Mouse (Mus musculus) kidney, postnatal 36 days (tissue): ENCODE data around the gene Supt7l.

Experiments
- DNase-seq, 2 experiments: peaks; one replicate each; pipeline ENCODE4 v3.0.0; 2021 to 2022; ENCODE audit warnings: mixed read lengths in 2 of 2

The Supt7l gene

DNA sequence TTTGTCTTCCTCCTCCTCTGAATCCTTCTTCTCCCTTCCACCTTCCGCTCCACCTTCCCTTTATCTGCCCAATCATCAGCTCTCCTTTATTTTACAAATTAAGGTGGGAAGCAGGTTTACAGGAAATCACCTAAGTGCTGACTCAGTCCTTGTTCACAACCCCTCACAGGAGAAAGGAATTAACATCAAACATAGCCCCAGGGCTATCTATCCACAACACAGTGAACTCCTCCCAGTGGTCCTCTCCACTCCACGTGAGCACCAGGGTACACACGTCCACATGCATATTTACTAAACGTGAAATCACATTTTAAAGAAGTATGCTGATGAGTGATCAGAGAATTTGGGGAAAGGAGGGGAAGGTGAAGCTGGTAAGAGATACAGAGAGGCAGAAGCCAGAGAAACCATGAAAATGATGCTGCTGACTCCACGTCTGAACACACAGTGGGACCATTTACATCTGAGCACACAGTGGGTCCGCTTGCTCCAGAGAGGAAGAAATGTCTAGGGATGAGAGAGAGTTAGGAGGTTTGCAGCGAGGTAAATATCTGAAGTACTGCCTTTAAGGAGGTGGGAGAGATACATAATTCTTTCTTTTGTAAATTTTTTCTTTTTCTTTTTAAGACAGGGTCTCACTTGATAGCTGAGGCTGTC is 38.4 kb downstream of the Supt7l start:
- no peak for DNase-seq

DNA sequence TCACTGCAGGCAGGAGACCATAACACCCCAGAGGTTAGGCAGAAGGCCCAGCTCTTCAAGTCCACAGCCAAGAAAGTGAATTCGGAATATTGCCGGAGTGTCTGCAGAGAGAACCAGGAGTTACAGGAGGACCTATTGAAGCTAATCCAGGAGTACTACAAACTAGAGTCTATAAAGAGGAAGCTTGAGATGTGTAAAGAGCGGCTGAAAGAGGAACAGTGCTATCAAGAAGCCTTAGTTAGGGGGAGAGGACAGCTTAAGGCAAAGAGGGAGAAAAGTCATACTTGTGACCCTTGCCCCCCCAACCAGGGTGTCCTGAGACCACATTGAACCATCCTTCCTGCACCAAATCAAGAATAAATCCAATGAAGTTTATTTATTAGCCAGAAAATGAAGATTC is 39.7 kb downstream of the Supt7l start:
- no peak for DNase-seq

- DNase-seq: no peak
Observed at GRCm38 (mm10) chr5:31485440-31485839, 42.2 kb downstream of the Supt7l start, which contains the start of gene 4930548H24Rik. 4930548H24Rik (plus strand) TSS chr5:31485740.

GRCm38 (mm10) chr5:31480536-31480935 is 47.1 kb downstream of the Supt7l start:
- DNase-seq: no peak

DNA sequence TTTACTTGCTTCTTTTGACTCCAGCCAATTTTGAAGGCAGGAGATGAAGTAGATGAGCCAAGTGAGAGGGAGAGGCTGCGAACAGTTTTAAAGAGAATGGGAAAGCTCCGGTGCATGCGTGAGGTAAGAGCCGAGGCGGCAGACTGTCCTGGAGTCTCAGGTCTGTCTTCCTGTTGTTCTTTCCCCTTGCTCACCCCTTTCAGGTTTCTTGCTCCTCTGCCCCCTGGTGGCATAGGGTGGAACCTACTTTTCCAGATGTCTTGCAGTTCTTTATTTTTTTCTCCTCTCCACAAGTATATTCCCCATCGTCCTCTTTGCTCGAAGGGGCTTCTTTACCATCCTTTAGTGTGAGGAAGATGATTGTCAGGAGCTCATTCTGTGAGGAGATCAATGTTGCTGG is 57.3 kb downstream of the Supt7l start:
- DNase-seq: peak; percentile 15 to 80

DNA sequence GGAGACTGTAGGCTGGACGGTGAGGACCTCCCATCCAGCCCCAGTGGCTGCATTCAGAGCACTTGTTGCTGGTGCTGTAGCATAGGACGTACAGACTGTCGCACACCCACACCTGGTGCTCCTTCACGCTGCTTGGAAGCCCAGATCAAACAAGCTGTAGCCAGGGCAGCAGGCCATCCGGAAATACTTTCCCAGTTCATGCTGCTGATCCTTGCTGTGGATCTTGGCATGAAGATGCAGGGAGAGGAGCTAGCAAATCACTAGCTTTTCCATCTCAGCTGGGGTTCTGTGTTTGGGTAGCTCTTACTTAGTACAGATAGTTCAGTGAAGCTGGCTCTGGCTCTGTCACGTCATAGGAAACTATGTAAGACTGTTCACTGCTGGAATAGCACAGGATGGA is 57.9 kb downstream of the Supt7l start:
- DNase-seq: no peak

GRCm38 (mm10) chr5:31467798-31468197 is 59.8 kb downstream of the Supt7l start:
- DNase-seq: no peak
